Mouse (Mus musculus) CD4-positive, CD25-positive, alpha-beta regulatory T cell, adult 2 months (primary cell): ENCODE data around the gene Crim1.
A peak's percentile ranks its signal among the peaks of the same experiment; 100 is the strongest.

ENCODE experiments used
- DNase-seq: peaks from one replicate; pipeline ENCODE4 v3.0.0-alpha.2; 2012; ENCODE audit warnings: low read depth, low spot score

Gene Crim1

DNA sequence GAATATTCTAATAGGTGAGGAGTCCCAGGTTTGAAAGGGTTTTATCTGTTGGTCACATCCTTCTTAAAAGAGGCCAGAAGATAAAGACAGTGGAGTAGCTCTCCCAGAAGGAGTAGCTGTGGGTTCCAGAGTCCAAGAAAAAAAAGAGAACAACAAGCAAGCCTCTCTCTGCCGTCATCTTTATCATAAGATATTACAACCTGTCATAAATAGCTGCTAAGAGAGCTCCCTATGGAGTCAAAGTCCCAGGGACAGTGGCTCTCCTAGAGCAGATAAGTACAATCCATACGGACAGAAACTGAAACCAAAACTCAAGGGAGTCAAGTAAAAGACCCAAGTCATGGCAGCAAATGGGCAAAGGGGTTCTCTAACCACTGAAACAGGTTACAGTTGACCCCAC lies 215.2 kb downstream of the Crim1 start:
- DNase-seq: no peak

DNA sequence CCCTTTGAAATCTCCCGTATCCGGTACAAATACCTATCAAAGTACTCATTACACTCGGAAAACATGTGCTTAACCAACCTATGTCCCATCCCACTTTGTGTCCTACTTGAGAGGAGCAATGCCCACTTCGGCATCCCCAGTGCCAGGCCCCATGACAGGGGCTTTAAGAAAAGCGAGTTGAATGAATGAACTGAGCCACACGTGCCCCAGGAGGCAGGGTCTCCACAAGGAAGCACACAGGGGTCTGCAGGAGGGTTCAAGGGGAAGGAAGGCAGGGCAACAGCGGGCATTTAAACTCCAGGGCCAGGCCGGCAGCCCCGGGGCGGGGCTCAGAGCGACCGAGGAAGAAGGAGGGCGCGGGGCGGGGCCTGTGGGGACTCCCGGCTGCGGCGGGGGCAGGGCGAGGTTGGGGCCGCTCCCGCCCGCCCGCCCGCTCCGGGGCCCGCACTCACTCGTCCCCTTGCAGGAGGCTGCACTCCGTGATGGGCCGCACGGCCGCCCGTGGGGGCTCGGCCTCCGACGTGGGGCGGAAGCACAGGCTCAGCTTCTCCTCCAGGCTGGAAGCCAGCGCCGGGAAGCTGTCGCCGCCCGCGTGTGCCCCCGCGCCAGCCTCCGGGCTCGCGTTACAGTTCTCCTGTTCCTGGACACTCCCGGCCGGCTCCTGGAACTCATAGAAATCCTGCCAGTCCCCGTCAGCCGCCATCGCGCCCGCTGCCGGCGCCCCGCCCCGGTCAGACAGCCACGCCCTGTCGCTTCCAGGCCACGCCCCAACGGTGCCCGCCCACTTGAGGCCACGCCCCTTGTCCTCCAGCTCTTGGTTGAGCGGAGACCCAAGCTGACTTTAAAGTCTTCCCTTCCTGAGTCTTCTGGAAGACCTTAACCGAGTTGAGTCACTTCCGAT lies 217.6 kb downstream of the Crim1 start, which contains the start of gene Fez2:
Gene Fez2 (minus strand): TSS at position 772 of the 901 bp plus-strand sequence.
- peak; percentile 93 for DNase-seq

DNA sequence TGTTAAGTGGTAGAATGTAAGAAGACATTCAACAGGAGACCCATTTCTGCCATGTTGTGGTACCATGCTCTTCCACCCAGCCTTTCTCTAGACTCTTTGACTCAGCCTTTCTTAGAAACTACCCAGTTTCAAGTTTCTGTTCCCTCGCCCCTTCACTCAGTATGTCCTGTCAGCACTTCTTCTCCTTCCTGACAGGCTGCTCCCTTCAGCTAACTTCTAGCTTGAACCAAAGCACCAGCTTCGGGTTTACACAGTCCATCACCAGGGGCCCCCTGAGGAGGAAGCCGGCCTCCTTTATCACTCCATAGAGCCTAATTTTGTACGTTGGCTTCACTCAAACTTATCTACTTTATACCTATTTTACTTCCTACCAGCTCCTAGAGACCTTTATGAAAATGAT lies 219.2 kb downstream of the Crim1 start:
- no peak for DNase-seq

DNA sequence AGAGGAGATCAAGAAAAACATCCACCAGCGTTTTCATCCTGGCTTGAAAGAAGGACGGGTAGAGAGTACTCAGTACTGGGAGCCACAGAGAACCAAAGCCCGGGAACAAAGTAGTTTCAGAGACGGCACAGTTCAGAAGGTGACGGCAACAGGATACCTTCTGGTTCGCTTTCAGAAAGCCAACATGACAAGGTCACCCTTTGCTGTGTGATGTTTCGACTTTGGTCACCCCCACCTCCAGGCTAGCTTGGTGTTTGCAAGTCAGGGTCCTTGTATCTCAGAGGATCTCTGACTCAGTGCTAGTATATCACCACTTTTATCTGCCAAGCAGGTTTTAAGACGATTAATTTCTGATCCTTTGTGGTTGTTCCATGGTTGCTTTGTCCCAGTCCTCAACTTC lies 225.0 kb downstream of the Crim1 start:
- DNase-seq: no peak
